Mouse (Mus musculus): ENCODE data around the gene Scgb2b2.

Gene Scgb2b2

DNA sequence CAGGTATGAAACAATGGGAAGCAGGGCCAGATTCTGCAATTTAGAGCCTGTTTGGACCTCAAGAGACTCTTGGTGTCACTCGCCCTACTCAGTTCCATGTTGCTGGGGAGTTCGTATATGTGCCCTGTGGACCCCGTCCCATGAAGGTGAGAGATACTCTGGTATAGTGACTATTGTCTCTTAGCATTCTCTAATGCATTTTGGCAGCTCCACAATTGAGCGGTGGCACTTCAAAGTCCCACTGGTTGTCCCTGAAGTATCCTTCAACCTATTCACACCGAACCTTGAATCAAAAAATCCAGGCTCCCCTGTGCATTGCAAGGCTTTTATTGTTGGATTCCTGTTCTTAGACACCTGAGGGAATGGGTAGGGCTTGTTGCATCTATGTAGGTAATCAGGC, at the start of gene Scgb2b2:
Gene Scgb2b2, plus strand, starts transcription at position 301 of the 400 bp plus-strand sequence.
- DNase-seq (ENCODE audit: low spot score): no peak

DNA sequence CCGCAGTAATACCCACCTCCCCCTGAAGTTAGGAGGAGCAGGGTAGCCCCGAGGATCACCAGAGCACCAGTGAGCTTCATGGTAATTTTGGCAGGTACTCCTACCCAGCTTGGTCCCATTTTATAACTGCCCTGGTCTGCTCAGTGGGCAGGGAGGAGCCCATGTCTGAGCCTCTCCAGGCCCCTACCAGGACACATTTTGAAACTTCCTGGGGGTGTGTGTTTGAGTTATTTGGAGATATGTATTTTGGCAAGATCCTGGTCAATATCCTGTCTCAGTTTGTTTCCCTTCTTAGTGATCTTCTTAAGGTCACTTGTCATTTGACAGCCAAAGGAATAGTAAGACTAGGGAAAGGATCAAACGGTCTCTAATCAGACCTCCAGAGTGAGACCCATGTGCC, 1.4 kb downstream of the Scgb2b2 start, which contains the start of gene Scgb1b2:
Gene Scgb1b2, minus strand, starts transcription at position 101 of the 400 bp plus-strand sequence.
- DNase-seq (ENCODE audit: low spot score): no peak

Data from testis, postnatal 10 days (tissue).